Mouse (Mus musculus) adipocyte (in vitro differentiated cells): ENCODE data around the gene Epb41l4b.

Experiments used
- DNase-seq: peaks from one replicate; pipeline ENCODE4 v3.0.0-alpha.2; 2016; ENCODE audit warnings: low spot score

Epb41l4b gene

GRCm38 (mm10) chr4:56942567-56942966, 200.7 kb downstream of the Epb41l4b start:
- peak; percentile 27 for DNase-seq
